Mouse (Mus musculus) forebrain, embryonic 10.5 days (tissue): Measurements from ENCODE around the gene Cfap77. TPM values are rescaled to one million over a fixed set of nuclear protein-coding genes. Genes with fewer than 3 reads are reported as not detected.

Experiments used
- DNase-seq: peaks from one replicate; pipeline ENCODE4 v3.0.0-alpha.2; 2017; ENCODE audit warnings: low spot score; ENCODE audit errors: extremely low spot score
- H3K27ac ChIP-seq: fragments of 300-500 bp; sonication (generic); 2 replicates; pipeline ENCODE4 v1.5.1; 2016; ENCODE audit warnings: mild to moderate bottlenecking
- H3K27me3 ChIP-seq: fragments of 300-500 bp; sonication (generic); 2 replicates; pipeline ENCODE4 v1.6.1; 2016; ENCODE audit warnings: mild to moderate bottlenecking; ENCODE audit not compliant: poor library complexity, severe bottlenecking
- H3K36me3 ChIP-seq: fragments of 300-500 bp; sonication (generic); replicated peaks from 2 replicates; pipeline ENCODE4 v1.6.1; 2016; ENCODE audit warnings: mild to moderate bottlenecking, moderate library complexity
- H3K4me1 ChIP-seq: fragments of 300-500 bp; sonication (generic); 2 replicates; pipeline ENCODE4 v1.6.1; 2016
- H3K4me3 ChIP-seq: fragments of 300-500 bp; sonication (generic); 2 replicates; pipeline ENCODE4 v1.5.1; 2016; ENCODE audit warnings: mild to moderate bottlenecking, moderate library complexity
- H3K9me3 ChIP-seq: fragments of 300-500 bp; sonication (generic); 2 replicates; pipeline ENCODE4 v1.6.1; 2016; ENCODE audit warnings: mild to moderate bottlenecking, moderate library complexity
- WGBS: fragments of 180-500 bp; shearing (Covaris S2); methylation state at CpG from one replicate; pipeline ENCODE4 v1.1.7; 2016; 5-methylcytosine and 5-hydroxymethylcytosine counted together
- polyA plus RNA-seq: library from polyadenylated mRNA; unstranded; fragments of >200 nt; fragmentation: Nextera tagmentation; extraction: Ambion mirVana; gene quantifications from 2 replicates; pipeline ENCODE4 v1.2.1, GENCODE M21; 2016

The Cfap77 gene
- polyA plus RNA-seq, 1 experiment from 2014 or later, result 0.67 TPM

DNA sequence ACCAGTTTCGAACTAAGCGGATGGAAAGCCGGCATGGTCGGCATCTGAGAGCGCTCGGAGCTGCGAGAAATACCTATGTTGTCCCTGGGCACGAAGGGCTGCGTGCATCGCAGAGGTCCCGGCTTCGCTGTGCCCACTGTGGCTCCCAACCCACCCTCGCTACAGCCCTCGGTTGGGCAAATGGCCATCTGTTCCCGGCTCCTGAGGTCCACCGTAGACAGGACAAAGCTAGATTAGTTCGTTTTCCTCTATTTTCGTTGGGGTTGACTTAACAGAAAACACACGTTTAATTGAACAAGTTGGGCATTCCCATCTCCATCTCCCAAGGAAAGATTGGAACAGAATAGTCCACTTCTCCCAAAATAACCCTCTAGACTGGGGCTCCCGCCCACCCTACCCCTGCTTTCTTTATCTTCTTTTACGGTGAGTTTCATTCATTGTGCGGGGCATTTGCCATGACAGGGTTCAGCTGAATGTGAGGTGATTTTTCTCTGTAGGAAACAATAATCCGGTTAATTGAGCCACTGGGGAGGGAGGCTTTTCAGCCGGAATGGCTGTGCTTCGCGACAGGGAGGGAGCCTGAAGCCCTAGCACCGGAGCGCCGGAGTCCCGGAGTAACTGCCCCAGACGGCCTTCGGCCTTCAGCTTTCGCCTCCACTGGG, 142.7 kb downstream of the Cfap77 start:
- no peaks in the 10 kb centered on the region for H3K9me3 ChIP-seq
- H3K27ac ChIP-seq, result no peak overlapping the region
- H3K4me3 ChIP-seq, result peak overlapping the region; percentile 27
- under 1% methylated on average over 33 of the region's 33 CpGs for WGBS
- H3K27me3 ChIP-seq, result peaks cover 100% of the 10 kb centered on the region
- no peaks in the 10 kb centered on the region for H3K36me3 ChIP-seq
- peak; percentile 39 for DNase-seq
- peaks cover 65% of the 10 kb centered on the region for H3K4me1 ChIP-seq

DNA sequence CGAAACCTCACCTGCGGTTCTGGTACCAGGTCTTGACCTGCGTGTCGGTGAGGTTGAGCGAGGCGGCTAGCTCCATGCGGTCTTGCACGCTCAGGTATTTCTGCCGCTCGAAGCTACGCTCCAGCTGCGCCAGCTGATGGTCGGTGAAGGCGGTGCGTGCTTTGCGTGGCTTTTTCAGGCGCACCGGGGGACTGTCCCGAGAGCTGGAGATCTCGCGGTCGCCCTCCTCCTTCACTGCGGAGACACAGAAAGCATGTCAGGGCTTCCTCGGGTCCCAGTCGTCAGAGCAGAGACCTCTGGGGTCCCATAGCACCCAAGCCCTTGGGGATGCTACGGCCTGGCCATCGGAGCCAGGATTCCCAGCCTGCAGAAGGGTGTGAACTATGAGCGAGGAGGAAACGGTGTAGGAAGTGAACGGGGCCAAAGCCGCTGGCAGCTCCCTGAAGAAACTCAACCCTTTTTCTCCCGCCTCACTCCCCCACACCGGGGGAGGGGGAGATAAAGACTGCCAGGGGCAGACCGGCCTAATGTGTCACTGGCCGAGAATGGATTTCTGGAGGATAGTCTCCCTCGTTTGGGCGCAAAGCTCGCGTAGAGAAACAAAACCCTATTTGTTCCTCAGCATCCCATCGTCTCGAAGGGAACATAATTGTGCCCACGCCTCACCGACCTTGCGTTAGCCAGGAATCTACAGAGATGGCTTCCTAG, 143.4 kb downstream of the Cfap77 start:
- H3K4me1 ChIP-seq, result peaks cover 70% of the 10 kb centered on the region
- peaks cover 100% of the 10 kb centered on the region for H3K27me3 ChIP-seq
- H3K4me3 ChIP-seq, result peak overlapping the region; percentile 27
- no peak overlapping the region for H3K27ac ChIP-seq
- peak; percentile 46 for DNase-seq
- no peaks in the 10 kb centered on the region for H3K36me3 ChIP-seq
- H3K9me3 ChIP-seq, result no peaks in the 10 kb centered on the region
- under 1% methylated on average over 44 of the region's 44 CpGs for WGBS

DNA sequence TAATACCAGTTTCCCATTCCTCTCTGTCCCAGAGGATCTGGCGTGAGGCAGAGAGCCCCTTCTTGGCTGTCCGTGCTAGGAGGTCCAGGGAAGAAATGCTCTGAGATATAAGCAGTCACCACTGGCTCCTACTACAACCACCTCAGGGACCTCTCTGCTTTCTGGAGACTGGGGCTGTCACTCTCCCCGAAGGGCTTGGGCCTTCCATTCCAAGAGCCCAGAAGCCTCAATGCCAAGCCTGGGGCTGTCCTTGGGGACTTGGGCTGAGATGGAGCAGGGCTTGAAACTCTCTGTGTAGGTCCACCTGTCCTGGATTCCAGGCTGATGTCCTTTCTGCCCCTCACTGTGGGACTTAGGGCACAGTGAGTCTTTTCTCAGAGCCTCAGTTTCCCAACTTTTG, 144.0 kb downstream of the Cfap77 start:
- peaks cover 100% of the 10 kb centered on the region for H3K27me3 ChIP-seq
- 5% methylated on average over 3 of the region's 3 CpGs for WGBS
- peak; percentile 32 for DNase-seq
- no peaks in the 10 kb centered on the region for H3K9me3 ChIP-seq
- no peak overlapping the region for H3K27ac ChIP-seq
- H3K36me3 ChIP-seq, result peaks cover 2% of the 10 kb centered on the region; the same call in 1 of the 2 replicates
- H3K4me1 ChIP-seq, result peaks cover 69% of the 10 kb centered on the region
- H3K4me3 ChIP-seq, result peak overlapping the region; percentile 27; the same call in 1 of the 2 replicates

DNA sequence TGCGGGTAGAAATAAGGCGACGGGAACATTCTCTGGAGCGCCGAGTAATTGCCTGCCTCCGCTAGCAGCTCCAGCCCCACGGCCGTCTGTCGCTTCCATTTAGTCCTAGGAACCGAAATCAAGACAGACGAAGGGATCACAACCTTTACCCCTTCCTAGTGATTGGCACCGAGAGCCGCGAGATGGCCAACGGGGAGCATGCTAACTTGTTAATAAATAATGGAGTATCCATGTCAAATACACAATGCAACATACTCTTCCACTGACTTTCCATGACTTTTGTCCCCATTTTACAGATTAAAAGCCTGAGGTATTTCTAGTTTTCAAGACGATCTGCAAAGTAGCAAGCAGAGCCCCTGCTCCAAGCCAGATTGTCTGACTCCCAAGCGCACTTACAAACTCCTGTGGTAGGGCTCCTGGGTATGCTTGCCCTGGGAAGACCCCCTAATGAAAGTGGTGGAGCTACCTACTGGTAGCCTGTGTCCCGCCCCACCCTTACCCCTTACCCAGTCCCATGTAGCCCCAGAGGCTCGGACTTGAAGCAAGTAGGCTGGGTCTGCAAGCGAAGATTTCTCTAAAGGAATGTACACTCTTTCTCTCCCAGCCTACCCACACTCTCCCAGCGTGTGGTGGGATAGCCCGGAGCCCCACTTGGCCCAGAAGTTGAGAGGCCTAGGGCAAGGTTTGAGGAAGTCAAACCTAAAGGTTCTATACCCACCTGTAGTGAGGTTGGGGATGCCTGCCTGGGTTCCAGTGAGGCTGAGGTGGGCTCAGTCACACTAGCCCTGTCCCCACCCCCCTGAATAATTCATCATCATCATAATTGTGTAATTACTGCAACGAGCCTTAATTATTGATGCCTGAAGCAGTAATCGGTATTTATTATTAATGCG, 144.8 kb downstream of the Cfap77 start:
- peak; percentile 23 for DNase-seq
- WGBS, result 5% methylated on average over 25 of the region's 25 CpGs
- Histone ChIP-seq H3K36me3 (peaks cover 10% of the 10 kb centered on the region), H3K4me1 (peaks cover 68% of the 10 kb centered on the region), H3K9me3 (no peaks in the 10 kb centered on the region), H3K27me3 (peaks cover 100% of the 10 kb centered on the region), H3K4me3 (peak overlapping the region; percentile 14; the same call in 1 of the 2 replicates), H3K27ac (no peak overlapping the region)

DNA sequence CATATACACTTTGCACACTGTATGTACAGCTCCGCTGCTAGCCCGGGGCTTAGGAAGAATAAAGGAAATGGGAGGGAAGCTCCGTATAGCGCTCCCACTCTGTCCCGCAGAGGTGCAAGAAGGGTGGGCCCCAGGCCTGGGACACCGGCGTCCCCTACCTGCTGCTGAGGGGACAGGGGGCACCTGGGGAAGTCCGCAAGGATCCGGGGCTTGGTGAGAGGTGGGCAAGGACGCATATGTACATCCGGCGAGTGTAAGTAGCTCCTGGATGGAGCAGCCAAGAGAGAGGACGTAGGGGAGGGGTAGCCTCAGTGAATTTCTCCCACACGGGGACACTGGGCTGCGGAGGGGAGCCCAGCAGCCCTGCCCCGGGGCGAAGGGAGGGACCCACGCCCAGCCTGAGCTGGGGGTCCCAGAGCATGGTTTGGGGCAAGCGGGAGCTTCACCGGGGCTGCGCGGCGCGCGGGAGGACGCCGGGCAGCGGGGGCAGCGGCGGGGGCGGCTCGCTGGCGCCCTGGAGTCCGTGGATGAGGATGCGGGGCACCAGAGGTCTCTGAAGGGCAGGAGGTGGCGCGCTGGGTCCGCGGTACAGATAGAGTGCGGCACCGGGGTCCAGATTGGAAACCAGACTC, 145.6 kb downstream of the Cfap77 start:
- WGBS, result 1% methylated on average over 40 of the region's 41 CpGs
- peaks cover 100% of the 10 kb centered on the region for H3K27me3 ChIP-seq
- peaks cover 18% of the 10 kb centered on the region for H3K36me3 ChIP-seq
- no peak overlapping the region for H3K27ac ChIP-seq
- no peaks in the 10 kb centered on the region for H3K9me3 ChIP-seq
- H3K4me1 ChIP-seq, result peaks cover 74% of the 10 kb centered on the region
- H3K4me3 ChIP-seq, result peak overlapping the region; percentile 14; the same call in 1 of the 2 replicates
- DNase-seq, result no peak

DNA sequence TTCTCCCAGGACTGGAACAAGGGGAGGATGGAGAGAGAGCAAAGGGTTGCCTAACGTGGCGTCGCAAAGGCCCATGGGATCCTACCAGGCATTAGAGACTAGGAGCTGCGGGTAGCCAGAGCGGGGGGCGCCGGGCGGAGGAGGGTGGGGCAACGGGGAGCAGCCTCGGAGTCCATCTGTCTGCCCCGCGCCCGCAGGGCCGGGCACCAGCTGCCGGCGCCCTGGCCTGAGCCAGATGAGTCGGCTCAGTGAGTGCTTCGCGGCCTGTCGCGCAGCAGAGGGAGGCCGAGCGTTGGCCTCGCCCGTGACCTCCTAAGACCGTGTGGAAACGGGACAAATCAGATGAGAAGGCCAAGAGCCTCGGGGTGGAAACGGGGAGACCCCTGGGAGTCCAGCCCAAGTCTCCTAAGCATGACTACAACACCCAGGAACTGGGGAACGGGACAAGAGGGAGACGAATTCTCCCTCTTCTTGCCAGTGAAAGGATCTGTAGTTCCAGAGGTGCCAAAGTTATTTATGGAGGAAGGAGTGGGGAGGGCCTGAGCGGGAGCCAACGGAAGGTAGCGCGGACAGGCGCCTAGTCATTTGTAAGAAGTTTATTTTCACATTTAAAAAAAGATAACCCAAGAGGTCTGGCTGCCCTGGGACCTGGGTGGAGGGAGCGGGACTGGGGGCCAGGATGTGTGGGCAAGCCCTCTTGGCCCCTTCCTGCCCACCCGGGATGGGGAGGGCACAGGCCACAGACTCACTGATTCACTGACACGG, 146.3 kb downstream of the Cfap77 start:
- peaks cover 74% of the 10 kb centered on the region for H3K4me1 ChIP-seq
- H3K27me3 ChIP-seq, result peaks cover 100% of the 10 kb centered on the region
- no peaks in the 10 kb centered on the region for H3K9me3 ChIP-seq
- peaks cover 24% of the 10 kb centered on the region for H3K36me3 ChIP-seq
- DNase-seq, result peak; percentile 51
- peak overlapping the region; percentile 49 for H3K27ac ChIP-seq
- H3K4me3 ChIP-seq, result peak overlapping the region; percentile 44
- WGBS, result under 1% methylated on average over 39 of the region's 39 CpGs

DNA sequence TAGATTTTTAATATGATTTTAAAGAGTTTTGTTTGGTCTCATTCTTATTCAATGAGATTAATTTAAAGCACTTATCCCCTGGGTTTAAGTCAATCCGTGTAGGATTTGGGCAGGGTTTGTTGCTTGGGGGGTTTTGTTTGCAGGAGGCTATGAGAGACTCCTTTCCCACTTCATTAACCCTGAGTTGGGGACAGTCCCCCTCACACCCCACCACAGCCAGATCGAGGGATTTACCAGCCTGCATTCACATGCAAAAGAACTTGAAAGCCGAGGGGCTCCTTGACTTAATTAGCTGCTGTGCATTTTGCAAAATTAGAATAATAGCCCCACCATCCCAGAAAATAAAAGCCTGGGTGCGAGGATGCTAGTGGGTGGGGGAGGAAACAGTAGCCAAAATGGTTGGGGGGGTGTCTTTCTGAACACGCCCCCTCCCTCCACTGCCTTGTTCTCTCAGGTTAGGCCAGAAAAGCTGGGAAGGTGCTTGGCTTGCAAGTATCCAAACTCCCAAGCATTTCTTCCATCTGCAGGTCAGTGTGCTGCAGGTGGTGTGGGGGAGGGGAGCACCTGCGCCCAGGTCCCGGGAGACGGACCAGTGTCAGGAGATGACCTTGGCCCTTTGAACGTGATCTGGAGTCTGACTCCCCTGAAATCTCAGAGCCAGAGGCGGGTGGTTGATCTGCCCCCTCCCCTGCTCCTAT, 147.0 kb downstream of the Cfap77 start:
- peak overlapping the region; percentile 49 for H3K27ac ChIP-seq
- peaks cover 100% of the 10 kb centered on the region for H3K27me3 ChIP-seq
- peak overlapping the region; percentile 44 for H3K4me3 ChIP-seq
- no peaks in the 10 kb centered on the region for H3K9me3 ChIP-seq
- peak; percentile 49 for DNase-seq
- peaks cover 70% of the 10 kb centered on the region for H3K4me1 ChIP-seq
- peaks cover 30% of the 10 kb centered on the region for H3K36me3 ChIP-seq
- 2% methylated on average over 10 of the region's 10 CpGs for WGBS

DNA sequence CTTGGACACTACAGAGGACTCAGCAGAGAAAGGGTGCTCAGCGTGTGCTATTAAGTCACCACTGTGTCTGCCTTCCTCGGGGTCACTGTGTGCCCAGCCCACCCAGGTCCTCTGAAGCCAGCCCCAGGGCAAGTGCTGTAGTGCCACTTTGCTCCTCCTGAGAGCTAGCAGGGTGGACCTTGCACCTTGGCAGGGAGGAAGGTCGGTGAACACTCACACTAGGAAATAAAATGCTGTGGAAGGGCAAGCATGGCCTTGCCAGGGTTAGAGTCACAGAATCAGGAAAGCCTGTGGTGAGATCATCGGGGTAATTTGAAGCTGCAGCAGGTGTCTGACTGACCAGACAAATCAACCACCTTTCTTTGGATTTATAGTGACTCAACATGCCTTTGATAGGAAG, 149.3 kb downstream of the Cfap77 start:
- Histone ChIP-seq H3K4me3 (no peak overlapping the region), H3K36me3 (peaks cover 41% of the 10 kb centered on the region), H3K27me3 (peaks cover 100% of the 10 kb centered on the region), H3K27ac (no peak overlapping the region), H3K4me1 (peaks cover 49% of the 10 kb centered on the region), H3K9me3 (no peaks in the 10 kb centered on the region)
- no peak for DNase-seq
- 41% methylated on average over 4 of the region's 4 CpGs for WGBS

DNA sequence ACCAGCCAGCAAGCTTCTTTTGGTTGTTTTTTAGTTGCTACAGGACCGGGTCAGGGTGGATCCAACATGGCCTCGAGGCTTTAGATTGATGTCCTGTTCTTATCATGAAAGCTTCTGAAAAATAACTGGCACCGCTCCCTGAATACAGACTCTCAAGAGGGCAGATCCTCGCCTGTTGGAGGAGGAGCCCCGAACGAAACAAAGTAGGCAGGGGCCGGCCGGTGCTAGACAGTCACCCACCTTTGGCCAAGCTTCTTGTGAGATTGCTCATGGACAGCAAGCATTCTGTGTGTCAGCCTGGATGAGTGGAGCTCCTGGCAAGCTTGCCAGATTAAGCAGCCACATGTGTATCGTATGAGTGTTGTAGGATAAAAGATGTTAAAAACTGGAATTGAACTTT, 150.1 kb downstream of the Cfap77 start:
- H3K4me1 ChIP-seq, result peaks cover 49% of the 10 kb centered on the region
- peaks cover 49% of the 10 kb centered on the region for H3K36me3 ChIP-seq
- no peak overlapping the region for H3K4me3 ChIP-seq
- DNase-seq, result no peak
- no peak overlapping the region for H3K27ac ChIP-seq
- H3K27me3 ChIP-seq, result peaks cover 100% of the 10 kb centered on the region
- WGBS, result 83% methylated on average over 9 of the region's 9 CpGs
- no peaks in the 10 kb centered on the region for H3K9me3 ChIP-seq

DNA sequence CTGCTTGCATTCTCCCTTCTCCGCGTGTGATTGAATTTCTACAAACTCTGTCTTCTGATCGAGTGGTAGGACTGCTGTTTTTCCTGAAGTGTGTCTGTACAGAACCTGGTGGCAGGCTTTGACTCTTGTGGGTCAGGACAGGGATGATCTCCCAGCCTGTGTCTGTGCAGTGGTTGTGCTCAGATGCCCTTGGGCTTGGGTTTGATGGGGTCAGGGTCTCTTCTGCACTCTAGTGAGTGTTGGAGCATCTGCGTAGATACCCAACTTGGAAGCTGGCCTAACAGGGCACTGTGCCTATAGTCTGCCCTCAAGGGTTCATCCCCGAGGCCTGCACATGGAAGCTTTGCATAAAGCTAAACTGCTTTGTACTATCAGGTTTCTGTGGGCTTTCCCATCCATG, 151.0 kb downstream of the Cfap77 start:
- H3K4me1 ChIP-seq, result peaks cover 40% of the 10 kb centered on the region
- DNase-seq, result no peak
- no peaks in the 10 kb centered on the region for H3K9me3 ChIP-seq
- H3K4me3 ChIP-seq, result no peak overlapping the region
- H3K27me3 ChIP-seq, result peaks cover 100% of the 10 kb centered on the region
- no peak overlapping the region for H3K27ac ChIP-seq
- 89% methylated on average over 5 of the region's 5 CpGs for WGBS
- peaks cover 58% of the 10 kb centered on the region for H3K36me3 ChIP-seq

DNA sequence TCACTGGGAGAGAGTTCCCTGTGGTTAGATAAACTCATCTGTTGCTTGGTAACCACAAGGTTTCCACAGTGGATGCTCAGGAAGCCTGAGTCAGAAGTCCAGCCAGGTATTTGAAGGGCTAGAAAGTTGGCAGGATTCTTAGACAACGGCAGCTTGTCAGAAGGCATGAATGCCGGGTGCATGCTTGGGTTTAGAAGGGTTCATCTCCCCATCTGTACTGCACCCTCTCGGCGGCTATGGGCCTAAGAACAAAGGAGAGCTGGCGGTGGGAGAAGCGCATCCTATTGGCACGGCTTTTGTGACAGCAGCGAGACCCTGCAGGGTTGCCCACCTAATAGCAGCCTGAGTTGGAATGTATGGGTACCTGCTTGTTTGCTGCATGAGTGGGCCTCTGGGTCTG, 152.6 kb downstream of the Cfap77 start:
- Histone ChIP-seq H3K36me3 (peaks cover 73% of the 10 kb centered on the region), H3K27me3 (peaks cover 100% of the 10 kb centered on the region)

More for the DNA sequence above, 152.6 kb downstream of the Cfap77 start:
- 89% methylated on average over 8 of the region's 8 CpGs for WGBS
- peaks cover 24% of the 10 kb centered on the region for H3K4me1 ChIP-seq
- no peaks in the 10 kb centered on the region for H3K9me3 ChIP-seq
- H3K4me3 ChIP-seq, result no peak overlapping the region
- DNase-seq, result no peak
- H3K27ac ChIP-seq, result no peak overlapping the region
